Mouse (Mus musculus): ENCODE results near the gene B4galt3. TPM values are rescaled to one million over a fixed set of nuclear protein-coding genes. Genes with fewer than 3 reads are reported as not detected.

B4galt3 gene
- polyA plus RNA-seq, 1 experiment, result 55.1 TPM

DNA sequence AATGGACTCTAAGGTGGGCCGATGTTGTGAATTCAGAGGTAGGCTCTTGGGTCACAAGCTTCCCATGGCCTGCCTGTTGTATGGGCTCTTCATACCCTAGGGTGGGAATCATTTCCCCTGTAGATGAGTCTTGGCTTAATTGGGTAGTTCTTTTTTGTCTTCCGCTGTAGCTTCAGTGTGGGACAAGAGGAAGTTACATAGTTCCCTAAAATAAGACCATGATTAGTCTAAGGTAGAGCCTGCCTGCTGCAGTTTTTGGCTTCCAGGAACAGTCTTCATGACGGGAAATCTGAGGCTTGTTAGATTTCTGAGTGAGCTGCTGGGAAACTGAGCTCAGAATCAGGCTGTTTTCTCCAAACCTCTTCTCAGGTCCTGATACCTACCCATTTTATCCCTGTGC lies 2.0 kb downstream of the B4galt3 start:
- TF ChIP-seq POLR2A (IDR thresholded peaks at IDR 0.05; ENCODE audit: low read depth, low read length), result no peak
- no peak for TF ChIP-seq CTCF (IDR thresholded peaks at IDR 0.05; ENCODE audit: borderline replicate concordance, insufficient read depth, low read length)
- no peak overlapping the region for H3K4me3 ChIP-seq (ENCODE audit: insufficient read depth, low read length)
- 0 out of 2 replicates have a peak, but pooled peaks cover 3% of the 10 kb centered on the region for H3K4me1 ChIP-seq (ENCODE audit: control insufficient read depth, insufficient read depth, low read length)
- no peak overlapping the region for H3K27ac ChIP-seq (ENCODE audit: insufficient read depth, low read length)

- Histone ChIP-seq H3K4me1 (ENCODE audit: control insufficient read depth, insufficient read depth, low read length) (no peaks in the 10 kb centered on the region), H3K4me3 (ENCODE audit: insufficient read depth, low read length) (no peak overlapping the region), H3K27ac (ENCODE audit: insufficient read depth, low read length) (no peak overlapping the region)
- no peak for TF ChIP-seq CTCF (IDR thresholded peaks at IDR 0.05; ENCODE audit: borderline replicate concordance, insufficient read depth, low read length)
- no peak for TF ChIP-seq POLR2A (IDR thresholded peaks at IDR 0.05; ENCODE audit: low read depth, low read length)
Measured at GRCm38 (mm10) chr1:171274171-171274570, 4.0 kb downstream of the B4galt3 start.

DNA sequence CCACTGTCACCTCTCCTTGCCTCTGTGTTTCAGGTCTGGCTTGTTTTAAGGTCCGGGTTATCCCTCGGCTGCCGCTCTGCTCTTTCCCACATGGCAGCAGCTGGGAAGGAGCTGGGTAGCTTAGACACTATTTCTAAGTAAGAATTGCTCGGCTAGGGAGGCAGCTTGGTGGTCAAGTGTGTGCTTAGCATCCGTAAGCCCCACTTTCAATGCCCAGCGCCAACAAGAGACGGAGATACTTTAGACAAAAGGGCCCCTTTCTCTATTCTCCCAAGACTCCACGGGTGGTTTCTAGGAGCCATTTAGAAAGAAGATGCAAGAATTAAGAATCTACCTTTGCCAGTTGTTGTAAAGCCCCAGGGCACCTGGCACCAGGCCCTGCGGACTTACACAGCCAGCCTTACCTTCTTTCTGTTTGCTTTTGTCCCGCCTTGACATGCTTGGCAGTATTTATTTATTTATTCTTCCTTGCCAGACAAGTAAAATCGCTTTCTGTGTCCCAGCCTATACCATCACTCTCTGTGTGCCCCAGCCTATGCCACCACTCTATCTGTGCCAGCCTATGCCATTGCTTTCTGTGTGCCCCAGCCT lies 5.1 kb downstream of the B4galt3 start:
- no peak for TF ChIP-seq POLR2A (IDR thresholded peaks at IDR 0.05; ENCODE audit: low read depth, low read length)
- TF ChIP-seq CTCF (IDR thresholded peaks at IDR 0.05; ENCODE audit: borderline replicate concordance, insufficient read depth, low read length), result no peak
- Histone ChIP-seq H3K27ac (ENCODE audit: insufficient read depth, low read length) (no peak overlapping the region), H3K4me1 (ENCODE audit: control insufficient read depth, insufficient read depth, low read length) (no peaks in the 10 kb centered on the region), H3K4me3 (ENCODE audit: insufficient read depth, low read length) (no peak overlapping the region)

GRCm38 (mm10) chr1:171276110-171276748 lies 6.1 kb downstream of the B4galt3 start:
- no peaks in the 10 kb centered on the region for H3K4me1 ChIP-seq (ENCODE audit: control insufficient read depth, insufficient read depth, low read length)
- H3K4me3 ChIP-seq (ENCODE audit: insufficient read depth, low read length), result no peak overlapping the region
- H3K27ac ChIP-seq (ENCODE audit: insufficient read depth, low read length), result no peak overlapping the region
- TF ChIP-seq CTCF (IDR thresholded peaks at IDR 0.05; ENCODE audit: borderline replicate concordance, insufficient read depth, low read length), result no peak
- TF ChIP-seq POLR2A (IDR thresholded peaks at IDR 0.05; ENCODE audit: low read depth, low read length), result no peak

GRCm38 (mm10) chr1:171277736-171278135 lies 7.6 kb downstream of the B4galt3 start:
- no peak overlapping the region for H3K27ac ChIP-seq (ENCODE audit: insufficient read depth, low read length)
- no peaks in the 10 kb centered on the region for H3K4me1 ChIP-seq (ENCODE audit: control insufficient read depth, insufficient read depth, low read length)
- TF ChIP-seq CTCF (IDR thresholded peaks at IDR 0.05; ENCODE audit: borderline replicate concordance, insufficient read depth, low read length) (no peak), POLR2A (IDR thresholded peaks at IDR 0.05; ENCODE audit: low read depth, low read length) (no peak)
- no peak overlapping the region for H3K4me3 ChIP-seq (ENCODE audit: insufficient read depth, low read length)

DNA sequence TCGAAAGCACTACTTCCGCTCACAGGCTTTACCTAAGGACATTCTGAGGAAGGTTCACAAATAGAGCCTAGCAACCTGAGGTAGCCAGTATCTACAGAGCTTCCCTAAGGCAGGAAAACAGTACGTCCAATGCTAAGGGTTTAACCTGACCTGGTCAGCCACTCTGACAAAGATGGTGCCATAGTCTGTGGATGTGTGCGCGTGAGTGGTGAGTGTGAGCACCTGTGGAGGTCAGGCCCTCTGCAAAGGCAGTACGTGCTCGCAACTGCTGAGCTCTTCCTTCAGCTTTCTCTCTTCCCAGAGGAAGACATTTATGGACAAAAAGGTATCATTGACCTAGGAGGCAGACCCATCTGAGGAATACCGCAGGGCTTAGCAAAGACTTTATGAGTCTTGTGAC lies 8.3 kb downstream of the B4galt3 start:
- TF ChIP-seq CTCF (IDR thresholded peaks at IDR 0.05; ENCODE audit: borderline replicate concordance, insufficient read depth, low read length) (no peak), POLR2A (IDR thresholded peaks at IDR 0.05; ENCODE audit: low read depth, low read length) (no peak)
- no peak overlapping the region for H3K27ac ChIP-seq (ENCODE audit: insufficient read depth, low read length)
- H3K4me3 ChIP-seq (ENCODE audit: insufficient read depth, low read length), result no peak overlapping the region
- H3K4me1 ChIP-seq (ENCODE audit: control insufficient read depth, insufficient read depth, low read length), result no peaks in the 10 kb centered on the region

DNA sequence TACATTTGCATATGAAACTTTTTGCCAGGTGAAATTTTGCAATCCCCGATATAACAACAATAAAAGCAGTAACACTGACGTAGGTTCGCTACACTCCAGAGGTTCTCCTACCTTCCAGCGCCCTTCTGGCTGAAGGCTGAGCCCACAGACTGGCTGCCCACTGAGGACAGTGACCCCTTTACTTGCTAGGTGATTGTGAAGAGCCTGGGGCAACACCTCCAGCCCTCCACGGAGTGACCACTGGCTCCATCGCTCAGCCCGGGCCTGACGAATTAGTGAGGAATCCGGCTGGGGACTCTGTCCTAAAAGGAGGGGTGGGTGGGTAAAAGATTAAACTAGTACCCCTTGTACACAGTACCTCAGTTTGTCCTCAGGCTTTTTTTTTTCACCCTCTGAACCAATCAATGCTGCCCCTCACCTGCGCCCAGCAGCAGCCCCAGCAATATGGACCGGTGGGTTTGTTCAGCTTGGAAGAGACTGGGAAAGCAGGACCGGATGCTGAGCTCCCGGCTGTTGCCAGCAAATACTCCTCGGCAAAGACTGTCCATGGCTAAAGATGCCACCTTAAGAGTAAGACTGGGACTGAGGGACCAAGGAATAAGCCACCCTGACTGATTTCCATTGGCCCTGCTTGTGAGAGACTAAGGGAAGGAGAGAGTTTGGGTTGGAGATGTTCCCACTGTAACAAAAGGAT lies 9.0 kb downstream of the B4galt3 start:
- no peak overlapping the region for H3K4me3 ChIP-seq (ENCODE audit: insufficient read depth, low read length)
- no peaks in the 10 kb centered on the region for H3K4me1 ChIP-seq (ENCODE audit: control insufficient read depth, insufficient read depth, low read length)
- no peak overlapping the region for H3K27ac ChIP-seq (ENCODE audit: insufficient read depth, low read length)
- no peak for TF ChIP-seq CTCF (IDR thresholded peaks at IDR 0.05; ENCODE audit: borderline replicate concordance, insufficient read depth, low read length)
- TF ChIP-seq POLR2A (IDR thresholded peaks at IDR 0.05; ENCODE audit: low read depth, low read length), result no peak

GRCm38 (mm10) chr1:171279721-171280120 lies 9.6 kb downstream of the B4galt3 start:
- Histone ChIP-seq H3K4me1 (ENCODE audit: control insufficient read depth, insufficient read depth, low read length) (no peaks in the 10 kb centered on the region), H3K4me3 (ENCODE audit: insufficient read depth, low read length) (peak overlapping the region; percentile 63), H3K27ac (ENCODE audit: insufficient read depth, low read length) (no peak overlapping the region)
- TF ChIP-seq CTCF (IDR thresholded peaks at IDR 0.05; ENCODE audit: borderline replicate concordance, insufficient read depth, low read length) (no peak), POLR2A (IDR thresholded peaks at IDR 0.05; ENCODE audit: low read depth, low read length) (no peak)

DNA sequence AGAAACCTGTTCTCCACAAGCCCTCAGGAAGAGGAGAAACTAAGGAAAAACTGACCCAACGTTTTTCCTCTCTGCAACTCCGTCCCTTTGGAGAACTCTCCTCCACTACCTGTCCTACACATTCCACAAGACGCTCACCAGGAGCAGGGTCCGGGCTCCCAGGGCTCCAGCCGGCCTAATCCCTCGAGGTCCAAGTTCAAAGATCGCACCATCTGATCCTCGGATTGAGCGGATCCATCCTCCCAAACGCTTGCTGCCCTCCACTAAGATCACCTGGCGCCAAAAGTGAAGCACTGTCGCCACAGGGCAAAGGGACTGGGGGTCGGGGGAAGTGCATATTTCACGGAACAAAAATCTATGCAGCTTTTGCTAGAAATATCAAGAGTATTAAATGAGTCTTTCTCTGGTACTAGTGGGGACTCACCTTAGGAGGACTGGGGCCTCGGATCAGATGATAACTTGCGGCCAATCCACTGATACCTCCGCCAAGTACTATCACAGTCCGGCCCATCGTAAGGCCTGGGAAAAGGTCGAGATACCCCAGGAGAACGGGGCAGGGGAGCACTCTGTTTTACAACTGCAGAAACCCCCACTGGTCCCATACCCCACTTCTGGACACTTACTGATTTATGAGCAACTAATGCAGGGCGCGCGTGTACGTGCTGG lies 10.3 kb downstream of the B4galt3 start:
- TF ChIP-seq POLR2A (IDR thresholded peaks at IDR 0.05; ENCODE audit: low read depth, low read length) (no peak), CTCF (IDR thresholded peaks at IDR 0.05; ENCODE audit: borderline replicate concordance, insufficient read depth, low read length) (no peak)
- peak overlapping the region; percentile 63 for H3K4me3 ChIP-seq (ENCODE audit: insufficient read depth, low read length)
- no peaks in the 10 kb centered on the region for H3K4me1 ChIP-seq (ENCODE audit: control insufficient read depth, insufficient read depth, low read length)
- no peak overlapping the region for H3K27ac ChIP-seq (ENCODE audit: insufficient read depth, low read length)
